Mouse (Mus musculus): ENCODE measurements around the gene Asdurf. TPM values are rescaled to one million over a fixed set of nuclear protein-coding genes. Genes with fewer than 3 reads are reported as not detected.

Asdurf gene
- not detected in 4 replicates for total RNA-seq (2023; ENCODE audit: inconsistent age)

GRCm38 (mm10) chr1:53352327-53353261, at the start of gene Asdurf, which contains the start of the genes Gm28551 and Asnsd1:
Gene Asdurf, minus strand, starts transcription at chr1:53352619.
Gene Gm28551, minus strand, starts transcription at chr1:53352667.
Gene Asnsd1, minus strand, starts transcription at chr1:53352752.

GRCm38 (mm10) chr1:53312989-53313967, 39.1 kb downstream of the Asdurf start, which contains the start of gene Osgepl1:
Gene Osgepl1, plus strand, starts transcription at chr1:53313624.

Other genes with a start within 250 kb of the Asdurf start
- gene 1700019A02Rik, start 165.0 kb downstream of the Asdurf start, total RNA-seq (2023; ENCODE audit: inconsistent age): not detected in 4 replicates
- 14.2 to 18.9 TPM (median 14.6 TPM) in 4 replicates for gene Pms1, start 55.6 kb downstream of the Asdurf start, total RNA-seq (2023; ENCODE audit: inconsistent age)
- gene Ormdl1, start 55.5 kb downstream of the Asdurf start, total RNA-seq (2023; ENCODE audit: inconsistent age): 15.8 to 17.8 TPM (median 16.7 TPM) in 4 replicates
- gene Gm28778, start 55.5 kb downstream of the Asdurf start, total RNA-seq (2023; ENCODE audit: inconsistent age): 2.0 to 3.1 TPM (median 2.7 TPM) in 3 of 4 replicates, not detected in the other
- gene Osgepl1, start 39.0 kb downstream of the Asdurf start, total RNA-seq (2023; ENCODE audit: inconsistent age): 9.7 to 15.0 TPM (median 12.1 TPM) in 4 replicates
- not detected in 4 replicates for gene Gm28551, start within 50 bp of the Asdurf start, total RNA-seq (2023; ENCODE audit: inconsistent age)
- 51.6 to 60.3 TPM (median 58.8 TPM) in 4 replicates for gene Asnsd1, start 133 bp upstream of the Asdurf start, total RNA-seq (2023; ENCODE audit: inconsistent age)